Mouse (Mus musculus): ENCODE measurements at regions not wholly inside any gene's neighbourhood (a gene's known extent, or its start where the extent isn't known, plus 50 kb on each side); places are given as distances from the start of the nearest gene placed in this dataset.

GRCm38 (mm10) chr6:127392012-127392798 lies 54.4 kb upstream of the Parp11 start:
- Histone ChIP-seq H3K9ac (ENCODE audit: low read length) (no peak overlapping the region), H3K9me3 (ENCODE audit: control insufficient read depth, low read length) (no peaks in the 10 kb centered on the region), H3K36me3 (ENCODE audit: control insufficient read depth, insufficient read depth, low read length) (no peaks in the 10 kb centered on the region), H3K4me2 (ENCODE audit: low read depth) (no peak overlapping the region), H3K4me3 (ENCODE audit: low read depth, low read length) (no peak overlapping the region), H3K27me3 (ENCODE audit: control insufficient read depth, insufficient read depth, low read length) (no peaks in the 10 kb centered on the region), H3K4me1 (ENCODE audit: control insufficient read depth, insufficient read depth, low read length) (peaks cover 8% of the 10 kb centered on the region), H3K27ac (ENCODE audit: low read depth, low read length) (no peak overlapping the region)
- 94% methylated on average over 12 of the region's 12 CpGs for WGBS
- ATAC-seq (ENCODE audit: insufficient read depth, low FRiP score, low TSS enrichment) (no peak), DNase-seq (ENCODE audit: low spot score) (no peak)

- DNase-seq (ENCODE audit: low spot score): no peak
- no peak for ATAC-seq (ENCODE audit: insufficient read depth, low FRiP score, low TSS enrichment)
- H3K27me3 ChIP-seq (ENCODE audit: control insufficient read depth, insufficient read depth, low read length): no peaks in the 10 kb centered on the region
- no peak overlapping the region for H3K4me3 ChIP-seq (ENCODE audit: low read depth, low read length)
- 82% methylated on average over 1 of the region's 1 CpGs for WGBS
- no peak overlapping the region for H3K4me2 ChIP-seq (ENCODE audit: low read depth)
- no peaks in the 10 kb centered on the region for H3K9me3 ChIP-seq (ENCODE audit: control insufficient read depth, low read length)
- no peaks in the 10 kb centered on the region for H3K36me3 ChIP-seq (ENCODE audit: control insufficient read depth, insufficient read depth, low read length)
- peaks cover 8% of the 10 kb centered on the region for H3K4me1 ChIP-seq (ENCODE audit: control insufficient read depth, insufficient read depth, low read length)
- no peak overlapping the region for H3K9ac ChIP-seq (ENCODE audit: low read length)
- H3K27ac ChIP-seq (ENCODE audit: low read depth, low read length): no peak overlapping the region
These were observed 53.9 kb upstream of the Parp11 start for GRCm38 (mm10) chr6:127392799-127393172.

GRCm38 (mm10) chr6:127393907-127394600 lies 52.6 kb upstream of the Parp11 start:
- no peaks in the 10 kb centered on the region for H3K27me3 ChIP-seq (ENCODE audit: control insufficient read depth, insufficient read depth, low read length)
- 22% methylated on average over 9 of the region's 9 CpGs for WGBS
- no peaks in the 10 kb centered on the region for H3K36me3 ChIP-seq (ENCODE audit: control insufficient read depth, insufficient read depth, low read length)
- ATAC-seq (ENCODE audit: insufficient read depth, low FRiP score, low TSS enrichment) (peak; percentile 82), DNase-seq (ENCODE audit: low spot score) (peak; percentile 62)
- no peak overlapping the region for H3K27ac ChIP-seq (ENCODE audit: low read depth, low read length)
- no peak overlapping the region for H3K9ac ChIP-seq (ENCODE audit: low read length)
- H3K9me3 ChIP-seq (ENCODE audit: control insufficient read depth, low read length): no peaks in the 10 kb centered on the region
- peaks cover 8% of the 10 kb centered on the region for H3K4me1 ChIP-seq (ENCODE audit: control insufficient read depth, insufficient read depth, low read length)
- no peak overlapping the region for H3K4me3 ChIP-seq (ENCODE audit: low read depth, low read length)
- H3K4me2 ChIP-seq (ENCODE audit: low read depth): no peak overlapping the region

Data from neural tube, embryonic 11.5 days (tissue).